8 mouse cellular contexts compared by ENCODE assay signal in the genomic region with DNA sequence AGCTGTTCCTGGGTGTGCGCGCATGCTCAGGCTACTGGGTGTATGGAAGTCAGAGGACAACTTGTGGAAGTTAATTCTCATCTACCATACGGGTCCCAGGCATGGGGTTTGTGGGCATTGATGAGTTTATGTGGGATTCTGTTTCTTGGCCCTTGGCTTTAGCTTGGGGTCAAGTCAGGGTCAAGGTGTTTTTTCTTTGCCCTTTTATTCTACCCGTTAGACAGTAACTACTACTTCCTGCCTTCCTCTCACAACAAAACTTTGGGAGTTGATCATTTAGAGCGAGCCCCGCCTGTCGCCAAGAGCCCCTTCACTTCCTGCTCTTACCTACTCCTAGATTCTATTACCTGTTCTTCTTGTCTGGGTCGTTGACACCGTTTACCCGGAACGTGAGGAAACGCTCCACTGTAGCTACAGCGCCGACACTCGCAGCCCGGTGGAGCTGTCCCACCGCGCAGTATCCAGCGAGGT. TPM values are rescaled to one million over a fixed set of nuclear protein-coding genes. Genes with fewer than 3 reads are reported as not detected.
DNase-seq lines count a peak whose midpoint lies in the region; ATAC-seq lines count a peak whose summit lies in the region.

No protein-coding gene starts in this region.

- peaks cover 12% of the 10 kb centered on the region for H3K4me1 ChIP-seq in heart, embryonic 15.5 days (replicated peaks)
- peaks cover 9% of the 10 kb centered on the region for H3K4me1 ChIP-seq in hindbrain, embryonic 12.5 days
- no peaks in the 10 kb centered on the region for H3K4me1 ChIP-seq in midbrain, embryonic 11.5 days (ENCODE audit: control insufficient read depth, insufficient read depth, low read length)

- no peaks in the 10 kb centered on the region for H3K9me3 ChIP-seq in heart, embryonic 15.5 days (replicated peaks)
- no peaks in the 10 kb centered on the region for H3K9me3 ChIP-seq in hindbrain, embryonic 12.5 days (replicated peaks)
- no peaks in the 10 kb centered on the region for H3K9me3 ChIP-seq in midbrain, embryonic 11.5 days (ENCODE audit: control insufficient read depth, low read length)

- no peaks in the 10 kb centered on the region for H3K36me3 ChIP-seq in heart, embryonic 15.5 days
- H3K36me3 ChIP-seq in hindbrain, embryonic 12.5 days: no peaks in the 10 kb centered on the region
- no peaks in the 10 kb centered on the region for H3K36me3 ChIP-seq in midbrain, embryonic 11.5 days (ENCODE audit: control insufficient read depth, insufficient read depth, low read length)

- 14% methylated on average over 19 of the region's 19 CpGs for WGBS in heart, embryonic 15.5 days
- WGBS in hindbrain, embryonic 12.5 days: 14% methylated on average over 19 of the region's 19 CpGs
- 14% methylated on average over 19 of the region's 19 CpGs for WGBS in midbrain, embryonic 11.5 days

- H3K27ac ChIP-seq in heart, embryonic 15.5 days: no peak overlapping the region
- H3K27ac ChIP-seq in hindbrain, embryonic 12.5 days: no peak overlapping the region
- H3K27ac ChIP-seq in midbrain, embryonic 11.5 days (ENCODE audit: low read depth, low read length): no peak overlapping the region

- H3K4me3 ChIP-seq in heart, embryonic 15.5 days: peak overlapping the region; percentile 46
- peak overlapping the region; percentile 39 for H3K4me3 ChIP-seq in hindbrain, embryonic 12.5 days
- peak overlapping the region; percentile 31 for H3K4me3 ChIP-seq in midbrain, embryonic 11.5 days (ENCODE audit: low read depth, low read length)

- no peak for DNase-seq in heart, adult 18-20 months
- peak; percentile 72 for DNase-seq in ES-CJ7 (ENCODE audit: low read depth, low spot score)
- DNase-seq in midbrain, embryonic 11.5 days (ENCODE audit: low spot score, missing footprints): peak; percentile 85
- DNase-seq in frontal cortex, postnatal 25 days (ENCODE audit: low spot score in 2 of 2): no peak

- no peak for ATAC-seq in heart, embryonic 15.5 days (replicated peaks; ENCODE audit: insufficient number of reproducible peaks, insufficient read depth, low FRiP score, low read depth)
- peak; percentile 31; the same call in 1 of the 2 replicates for ATAC-seq in hindbrain, embryonic 12.5 days (ENCODE audit: low FRiP score)
- peak; percentile 31; the same call in 1 of the 2 replicates for ATAC-seq in midbrain, embryonic 11.5 days (ENCODE audit: low FRiP score)
- ATAC-seq in erythroid progenitor cell, adult 5-6 weeks (replicated peaks; ENCODE audit: low FRiP score, poor library complexity, severe bottlenecking): no peak
- no peak for ATAC-seq in megakaryocyte-erythroid progenitor cell, adult 5-6 weeks (replicated peaks; ENCODE audit: low FRiP score, low TSS enrichment, poor library complexity, severe bottlenecking)

- no peak overlapping the region for H3K9ac ChIP-seq in heart, embryonic 15.5 days
- H3K9ac ChIP-seq in hindbrain, embryonic 12.5 days: peak overlapping the region; percentile 58
- peak overlapping the region; percentile 48 for H3K9ac ChIP-seq in midbrain, embryonic 11.5 days (ENCODE audit: low read length)

- no peaks in the 10 kb centered on the region; the same call in none of the 2 replicates for H3K27me3 ChIP-seq in heart, embryonic 15.5 days
- peaks cover 4% of the 10 kb centered on the region for H3K27me3 ChIP-seq in hindbrain, embryonic 12.5 days
- H3K27me3 ChIP-seq in midbrain, embryonic 11.5 days (ENCODE audit: control insufficient read depth, insufficient read depth, low read length): no peaks in the 10 kb centered on the region

- peak overlapping the region; percentile 80 for H3K4me2 ChIP-seq in heart, embryonic 15.5 days
- peak overlapping the region; percentile 82 for H3K4me2 ChIP-seq in hindbrain, embryonic 12.5 days (replicated peaks)
- peak overlapping the region; percentile 68 for H3K4me2 ChIP-seq in midbrain, embryonic 11.5 days

RNA-seq across cellular contexts. Expression of gene Gm26661, which starts 0.3 kb away (rescaled TPM):
- not detected in 2 replicates for polyA plus RNA-seq in heart, embryonic 15.5 days (2015; fragmentation: Nextera tagmentation; extraction: Ambion mirVana)
- total RNA-seq in heart, adult 18-20 months (2021): not detected
- not detected in 2 replicates for polyA plus RNA-seq in hindbrain, embryonic 12.5 days (2016; fragmentation: Nextera tagmentation; extraction: Ambion mirVana)
- polyA plus RNA-seq in midbrain, embryonic 11.5 days (2014; fragmentation: Nextera tagmentation; extraction: Ambion mirVana): not detected in 2 replicates
- not detected in 2 replicates for total RNA-seq in erythroid progenitor cell, adult 5-6 weeks (2015; ENCODE audit: low replicate concordance)
- total RNA-seq in erythroid progenitor cell, adult 5-6 weeks (2017; ENCODE audit: low replicate concordance): not detected in 2 replicates
- not detected in 2 replicates for total RNA-seq in megakaryocyte-erythroid progenitor cell, adult 5-6 weeks (2014; fragmentation: Nextera tagmentation)
- total RNA-seq in megakaryocyte-erythroid progenitor cell, adult 5-6 weeks (2017): not detected in 2 replicates

RNA-seq across cellular contexts. Expression of gene Flnb, which starts 26.7 kb away (rescaled TPM):
- polyA plus RNA-seq in heart, embryonic 15.5 days (2015; fragmentation: Nextera tagmentation; extraction: Ambion mirVana): 7.4 and 12.1 TPM in 2 replicates
- 10 to 100 TPM; 21.8 to 22.6 TPM for total RNA-seq in heart, adult 18-20 months (2021)
- 32.4 and 37.3 TPM in 2 replicates for polyA plus RNA-seq in hindbrain, embryonic 12.5 days (2016; fragmentation: Nextera tagmentation; extraction: Ambion mirVana)
- polyA plus RNA-seq in midbrain, embryonic 11.5 days (2014; fragmentation: Nextera tagmentation; extraction: Ambion mirVana): 10.9 and 12.0 TPM in 2 replicates
- total RNA-seq in erythroid progenitor cell, adult 5-6 weeks (2015; ENCODE audit: low replicate concordance): 1.4 and 1.7 TPM in 2 replicates
- total RNA-seq in erythroid progenitor cell, adult 5-6 weeks (2017; ENCODE audit: low replicate concordance): 0.64 and 1.2 TPM in 2 replicates
- total RNA-seq in megakaryocyte-erythroid progenitor cell, adult 5-6 weeks (2014; fragmentation: Nextera tagmentation): 0.76 and 1.5 TPM in 2 replicates
- total RNA-seq in megakaryocyte-erythroid progenitor cell, adult 5-6 weeks (2017): 1.3 and 1.9 TPM in 2 replicates

Comparison
In these comparisons a context has a peak if more than half of its experiments do, and no peak if none do; other contexts are left out.
1. ATAC-seq: peak in hindbrain, embryonic 12.5 days (single experiment) and midbrain, embryonic 11.5 days (single experiment); none in heart, embryonic 15.5 days (single experiment), erythroid progenitor cell, adult 5-6 weeks (single experiment) and megakaryocyte-erythroid progenitor cell, adult 5-6 weeks (single experiment).
2. DNase-seq: peak in ES-CJ7 (single experiment) and midbrain, embryonic 11.5 days (single experiment); none in heart, adult 18-20 months (0 of 2) and frontal cortex, postnatal 25 days (0 of 2).
3. RNA of gene Flnb, which starts 26.7 kb away (total RNA-seq): 21.8 to 22.6 TPM in heart, adult 18-20 months; 0.64 to 1.7 TPM in erythroid progenitor cell, adult 5-6 weeks and 0.76 to 1.9 TPM in megakaryocyte-erythroid progenitor cell, adult 5-6 weeks; every median in the first group is over 4 times any median in the second.
4. Peak in every context shown above with its lines, with median percentiles within 50 percentile points of each other: H3K4me2 ChIP-seq and H3K4me3 ChIP-seq.